Mouse (Mus musculus): Measurements from ENCODE around the gene Dmrt1.

Dmrt1 gene

GRCm38 (mm10) chr19:25505360-25506196, at the start of gene Dmrt1:
Gene Dmrt1 (plus strand): TSS chr19:25505618.
- no peak for DNase-seq (ENCODE audit: low read depth)

GRCm38 (mm10) chr19:25460760-25461159, 44.7 kb upstream of the Dmrt1 start:
- DNase-seq (ENCODE audit: low read depth) = no peak

GRCm38 (mm10) chr19:25461553-25462320, 43.7 kb upstream of the Dmrt1 start:
- DNase-seq (ENCODE audit: low read depth) = peak; percentile 39

- peak; percentile 13 for DNase-seq (ENCODE audit: low read depth)
These were observed 29.6 kb upstream of the Dmrt1 start for GRCm38 (mm10) chr19:25475806-25476205.

GRCm38 (mm10) chr19:25479152-25479669, 26.2 kb upstream of the Dmrt1 start:
- no peak for DNase-seq (ENCODE audit: low read depth)

GRCm38 (mm10) chr19:25480820-25481219, 24.6 kb upstream of the Dmrt1 start:
- DNase-seq (ENCODE audit: low read depth) = no peak

GRCm38 (mm10) chr19:25486561-25486960, 18.9 kb upstream of the Dmrt1 start:
- no peak for DNase-seq (ENCODE audit: low read depth)

- DNase-seq (ENCODE audit: low read depth) = no peak
These were observed 18.1 kb upstream of the Dmrt1 start for GRCm38 (mm10) chr19:25487350-25487749.

GRCm38 (mm10) chr19:25488546-25488945, 16.9 kb upstream of the Dmrt1 start:
- no peak for DNase-seq (ENCODE audit: low read depth)

GRCm38 (mm10) chr19:25489546-25489945, 15.9 kb upstream of the Dmrt1 start:
- DNase-seq (ENCODE audit: low read depth) = no peak

GRCm38 (mm10) chr19:25497434-25497833, 8.0 kb upstream of the Dmrt1 start:
- DNase-seq (ENCODE audit: low read depth) = no peak

GRCm38 (mm10) chr19:25504878-25505277, 540 bp upstream of the Dmrt1 start:
- DNase-seq (ENCODE audit: low read depth) = no peak

GRCm38 (mm10) chr19:25506616-25507015, 1.2 kb downstream of the Dmrt1 start:
- no peak for DNase-seq (ENCODE audit: low read depth)

GRCm38 (mm10) chr19:25514986-25515530, 9.6 kb downstream of the Dmrt1 start:
- no peak for DNase-seq (ENCODE audit: low read depth)

GRCm38 (mm10) chr19:25524156-25524555, 18.7 kb downstream of the Dmrt1 start:
- no peak for DNase-seq (ENCODE audit: low read depth)

- no peak for DNase-seq (ENCODE audit: low read depth)
These were observed 20.3 kb downstream of the Dmrt1 start for GRCm38 (mm10) chr19:25525726-25526125.

- no peak for DNase-seq (ENCODE audit: low read depth)
These were observed 24.3 kb downstream of the Dmrt1 start for GRCm38 (mm10) chr19:25529673-25530072.

- peak; percentile 84 for DNase-seq (ENCODE audit: low read depth)
These were observed 40.4 kb downstream of the Dmrt1 start for GRCm38 (mm10) chr19:25545714-25546340.

- no peak for DNase-seq (ENCODE audit: low read depth)
These were observed 41.7 kb downstream of the Dmrt1 start for GRCm38 (mm10) chr19:25547086-25547643.

- DNase-seq (ENCODE audit: low read depth) = no peak
These were observed 44.9 kb downstream of the Dmrt1 start for GRCm38 (mm10) chr19:25550346-25550745.

GRCm38 (mm10) chr19:25551053-25551452, 45.6 kb downstream of the Dmrt1 start:
- no peak for DNase-seq (ENCODE audit: low read depth)

- DNase-seq (ENCODE audit: low read depth) = no peak
These were observed 59.0 kb downstream of the Dmrt1 start for GRCm38 (mm10) chr19:25564430-25564829.
